Mouse (Mus musculus): Measurements from ENCODE around the gene Mrpl33.

The Mrpl33 gene

GRCm38 (mm10) chr5:31642300-31642699 is 45.6 kb downstream of the Mrpl33 start:
- no peak for DNase-seq

GRCm38 (mm10) chr5:31644272-31644671 is 47.5 kb downstream of the Mrpl33 start:
- no peak for DNase-seq

- DNase-seq, result no peak
Measured at GRCm38 (mm10) chr5:31644847-31645246, 48.1 kb downstream of the Mrpl33 start.

GRCm38 (mm10) chr5:31645798-31646197 is 49.1 kb downstream of the Mrpl33 start:
- no peak for DNase-seq

GRCm38 (mm10) chr5:31646574-31646973 is 49.8 kb downstream of the Mrpl33 start:
- no peak for DNase-seq

GRCm38 (mm10) chr5:31647327-31647726 is 50.6 kb downstream of the Mrpl33 start:
- no peak for DNase-seq

GRCm38 (mm10) chr5:31650518-31651288 is 54.0 kb downstream of the Mrpl33 start:
- no peak for DNase-seq

GRCm38 (mm10) chr5:31655688-31656190 is 59.0 kb downstream of the Mrpl33 start:
- no peak for DNase-seq

GRCm38 (mm10) chr5:31666176-31666575 is 69.4 kb downstream of the Mrpl33 start:
- no peak for DNase-seq

- DNase-seq, result no peak
Measured at GRCm38 (mm10) chr5:31668325-31668968, 71.7 kb downstream of the Mrpl33 start.

GRCm38 (mm10) chr5:31669984-31670383 is 73.2 kb downstream of the Mrpl33 start:
- no peak for DNase-seq

- no peak for DNase-seq
Measured at GRCm38 (mm10) chr5:31671137-31671536, 74.4 kb downstream of the Mrpl33 start.

- no peak for DNase-seq
Measured at GRCm38 (mm10) chr5:31673431-31673830, 76.7 kb downstream of the Mrpl33 start.

GRCm38 (mm10) chr5:31678000-31678399 is 81.3 kb downstream of the Mrpl33 start:
- DNase-seq, result no peak

GRCm38 (mm10) chr5:31680183-31680582 is 83.4 kb downstream of the Mrpl33 start:
- no peak for DNase-seq

GRCm38 (mm10) chr5:31682305-31682704 is 85.6 kb downstream of the Mrpl33 start:
- DNase-seq, result no peak

GRCm38 (mm10) chr5:31686040-31686439 is 89.3 kb downstream of the Mrpl33 start:
- DNase-seq, result no peak

GRCm38 (mm10) chr5:31687972-31688371 is 91.2 kb downstream of the Mrpl33 start:
- no peak for DNase-seq

GRCm38 (mm10) chr5:31693191-31693590 is 96.5 kb downstream of the Mrpl33 start:
- no peak for DNase-seq

GRCm38 (mm10) chr5:31696971-31697643 is 100.4 kb downstream of the Mrpl33 start, which contains the start of gene Rbks:
Gene Rbks (minus strand): TSS chr5:31697627.
- no peak for DNase-seq

GRCm38 (mm10) chr5:31697644-31698296 is 101.0 kb downstream of the Mrpl33 start, which contains the start of gene Babam2:
Gene Babam2 (plus strand): TSS chr5:31697684.
- DNase-seq, result peak; percentile 96 to 97

GRCm38 (mm10) chr5:31698297-31698726 is 101.6 kb downstream of the Mrpl33 start:
- peak; percentile 83 to 87 for DNase-seq

GRCm38 (mm10) chr5:31698931-31699330 is 102.2 kb downstream of the Mrpl33 start:
- no peak for DNase-seq

All from cerebellum, postnatal 25 days (tissue).